Mouse (Mus musculus) right cerebral cortex, postnatal 14 days (tissue): ENCODE data around the gene Abhd17a.

Source experiments
- DNase-seq: peaks from one replicate; pipeline ENCODE4 v3.0.0; 2022

Gene Abhd17a

GRCm38 (mm10) chr10:80575925-80576324 lies 14.2 kb downstream of the Abhd17a start:
- no peak for DNase-seq

GRCm38 (mm10) chr10:80574896-80575295 lies 15.2 kb downstream of the Abhd17a start:
- DNase-seq: no peak

- peak; percentile 45 for DNase-seq
Measured at GRCm38 (mm10) chr10:80573944-80574343, 16.2 kb downstream of the Abhd17a start.

GRCm38 (mm10) chr10:80572477-80572876 lies 17.7 kb downstream of the Abhd17a start:
- no peak for DNase-seq

GRCm38 (mm10) chr10:80570871-80571836 lies 19.0 kb downstream of the Abhd17a start:
- no peak for DNase-seq

- no peak for DNase-seq
Measured at GRCm38 (mm10) chr10:80570419-80570818, 19.7 kb downstream of the Abhd17a start.

GRCm38 (mm10) chr10:80569664-80570066 lies 20.5 kb downstream of the Abhd17a start:
- no peak for DNase-seq

GRCm38 (mm10) chr10:80568876-80569275 lies 21.3 kb downstream of the Abhd17a start:
- no peak for DNase-seq

GRCm38 (mm10) chr10:80566375-80567092 lies 23.6 kb downstream of the Abhd17a start:
- DNase-seq: peak; percentile 92

- peak; percentile 93 for DNase-seq
Measured at GRCm38 (mm10) chr10:80561116-80561944, 28.8 kb downstream of the Abhd17a start, which contains the start of gene Rexo1. Gene Rexo1, minus strand, starts transcription at chr10:80561560.

GRCm38 (mm10) chr10:80560621-80561020 lies 29.5 kb downstream of the Abhd17a start:
- DNase-seq: no peak

- DNase-seq: no peak
Measured at GRCm38 (mm10) chr10:80559431-80559830, 30.7 kb downstream of the Abhd17a start.

GRCm38 (mm10) chr10:80557346-80557965 lies 32.7 kb downstream of the Abhd17a start:
- DNase-seq: peak; percentile 85

GRCm38 (mm10) chr10:80553997-80554396 lies 36.1 kb downstream of the Abhd17a start:
- DNase-seq: no peak

GRCm38 (mm10) chr10:80553575-80553974 lies 36.6 kb downstream of the Abhd17a start:
- DNase-seq: no peak

GRCm38 (mm10) chr10:80552364-80552763 lies 37.8 kb downstream of the Abhd17a start:
- DNase-seq: no peak

- no peak for DNase-seq
Measured at GRCm38 (mm10) chr10:80549279-80549678, 40.9 kb downstream of the Abhd17a start.

GRCm38 (mm10) chr10:80548428-80549006 lies 41.6 kb downstream of the Abhd17a start:
- peak; percentile 65 for DNase-seq

GRCm38 (mm10) chr10:80547539-80547938 lies 42.6 kb downstream of the Abhd17a start:
- no peak for DNase-seq

GRCm38 (mm10) chr10:80546945-80547344 lies 43.2 kb downstream of the Abhd17a start:
- no peak for DNase-seq

- DNase-seq: no peak
Measured at GRCm38 (mm10) chr10:80545590-80545989, 44.6 kb downstream of the Abhd17a start.

GRCm38 (mm10) chr10:80543873-80544272 lies 46.3 kb downstream of the Abhd17a start:
- no peak for DNase-seq
